Mouse (Mus musculus): ENCODE data around the gene Ablim1. TPM values are rescaled to one million over a fixed set of nuclear protein-coding genes. Genes with fewer than 3 reads are reported as not detected.

Gene Ablim1
- polyA plus RNA-seq, 1 experiment from 2014 or later = 6.1 TPM

DNA sequence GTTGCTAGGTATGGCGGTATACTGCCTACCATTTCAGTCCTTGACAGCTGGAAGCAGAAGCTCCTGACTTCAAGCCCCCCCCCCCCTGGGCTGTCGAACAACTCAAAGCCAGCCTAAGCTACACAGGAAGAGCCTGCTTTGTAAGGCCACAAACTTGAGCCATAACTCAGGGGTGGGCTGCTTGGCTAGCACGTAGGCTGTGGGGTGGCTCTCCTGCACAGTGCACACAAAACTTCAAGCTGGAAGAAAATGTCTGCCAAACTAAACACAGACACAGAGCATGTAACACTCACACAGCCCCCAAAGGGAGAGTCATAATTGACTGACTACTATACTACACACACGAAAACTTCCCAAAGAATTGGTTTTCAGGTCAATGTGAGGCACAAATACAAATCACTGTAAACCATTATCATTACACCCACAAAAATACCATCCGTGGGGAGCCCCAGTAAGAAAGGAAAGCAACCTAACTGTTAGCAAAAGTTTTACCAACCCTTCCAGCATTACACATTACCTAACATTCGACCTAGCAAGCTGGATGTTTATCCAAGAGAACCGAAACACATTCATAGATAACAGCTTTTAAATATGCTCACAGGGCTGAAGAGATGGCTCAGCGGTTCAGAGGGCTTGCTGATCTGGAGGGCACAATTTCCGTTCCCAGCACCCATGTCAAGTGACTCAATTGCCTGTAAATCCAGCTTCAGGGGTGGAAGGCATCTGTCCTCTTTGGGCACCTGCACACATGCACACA lies 61.8 kb downstream of the Ablim1 start:
- Histone ChIP-seq H3K4me2 (no peak overlapping the region), H3K9ac (no peak overlapping the region), H3K27ac (no peak overlapping the region), H3K27me3 (replicated peaks) (no peaks in the 10 kb centered on the region), H3K9me3 (replicated peaks) (no peaks in the 10 kb centered on the region), H3K4me1 (peaks cover 3% of the 10 kb centered on the region; the same call in 1 of the 2 replicates), H3K36me3 (no peaks in the 10 kb centered on the region), H3K4me3 (no peak overlapping the region)
- 47% methylated on average over 9 of the region's 9 CpGs for WGBS (ENCODE audit: insufficient replicate concordance)
- ATAC-seq = no peak

DNA sequence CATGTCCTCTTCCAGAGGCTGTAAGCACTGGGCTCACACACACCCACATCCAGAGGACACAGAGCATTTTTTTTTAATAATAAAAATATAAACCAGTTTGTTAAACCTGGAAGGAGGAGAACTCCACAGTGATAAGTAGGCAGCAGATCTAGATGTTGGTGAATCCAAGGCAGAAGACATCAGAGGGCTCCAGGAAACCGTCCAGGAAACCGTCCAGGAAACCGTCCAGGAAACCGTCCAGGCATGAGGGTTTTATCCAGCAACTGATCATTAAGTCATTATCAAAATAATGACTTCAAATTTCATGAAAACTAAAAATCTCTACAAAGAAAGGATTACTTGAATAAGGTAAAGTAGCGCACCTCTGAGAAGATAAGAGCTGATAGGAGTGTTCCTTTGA lies 65.9 kb downstream of the Ablim1 start:
- ATAC-seq = no peak
- 72% methylated on average over 5 of the region's 5 CpGs for WGBS (ENCODE audit: insufficient replicate concordance)

DNA sequence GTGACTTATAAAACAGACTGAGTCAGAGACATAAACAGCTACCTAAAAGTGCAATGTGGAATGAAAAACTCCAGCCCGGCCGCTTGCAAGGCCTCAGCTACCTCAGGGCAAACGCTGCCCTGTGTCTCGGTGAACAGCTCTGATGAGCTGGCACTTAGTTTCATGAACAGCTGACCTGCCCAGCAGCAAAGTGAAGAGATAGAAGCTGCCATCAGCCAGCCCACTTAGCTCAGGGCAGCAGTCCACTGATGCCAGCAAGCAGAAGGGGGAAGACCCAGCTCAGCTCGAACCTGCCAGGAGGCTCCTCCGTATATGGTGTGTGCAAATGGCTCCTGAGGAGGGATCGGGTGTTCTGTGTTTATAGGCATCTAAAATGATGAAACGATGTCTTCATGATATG lies 67.5 kb downstream of the Ablim1 start:
- H3K4me3 ChIP-seq = no peak overlapping the region
- no peak for ATAC-seq
- no peak overlapping the region for H3K9ac ChIP-seq
- no peak overlapping the region for H3K4me2 ChIP-seq
- no peaks in the 10 kb centered on the region for H3K4me1 ChIP-seq
- no peaks in the 10 kb centered on the region for H3K36me3 ChIP-seq
- H3K9me3 ChIP-seq (replicated peaks) = no peaks in the 10 kb centered on the region
- 76% methylated on average over 8 of the region's 8 CpGs for WGBS (ENCODE audit: insufficient replicate concordance)
- H3K27me3 ChIP-seq (replicated peaks) = no peaks in the 10 kb centered on the region
- H3K27ac ChIP-seq = no peak overlapping the region

More for the DNA sequence above, 65.9 kb downstream of the Ablim1 start:
- no peak overlapping the region for H3K4me3 ChIP-seq
- no peak overlapping the region for H3K27ac ChIP-seq
- no peaks in the 10 kb centered on the region for H3K9me3 ChIP-seq (replicated peaks)
- H3K4me1 ChIP-seq = no peaks in the 10 kb centered on the region; the same call in 1 of the 2 replicates
- no peak overlapping the region for H3K9ac ChIP-seq
- no peaks in the 10 kb centered on the region for H3K27me3 ChIP-seq (replicated peaks)
- no peak overlapping the region for H3K4me2 ChIP-seq
- no peaks in the 10 kb centered on the region for H3K36me3 ChIP-seq

DNA sequence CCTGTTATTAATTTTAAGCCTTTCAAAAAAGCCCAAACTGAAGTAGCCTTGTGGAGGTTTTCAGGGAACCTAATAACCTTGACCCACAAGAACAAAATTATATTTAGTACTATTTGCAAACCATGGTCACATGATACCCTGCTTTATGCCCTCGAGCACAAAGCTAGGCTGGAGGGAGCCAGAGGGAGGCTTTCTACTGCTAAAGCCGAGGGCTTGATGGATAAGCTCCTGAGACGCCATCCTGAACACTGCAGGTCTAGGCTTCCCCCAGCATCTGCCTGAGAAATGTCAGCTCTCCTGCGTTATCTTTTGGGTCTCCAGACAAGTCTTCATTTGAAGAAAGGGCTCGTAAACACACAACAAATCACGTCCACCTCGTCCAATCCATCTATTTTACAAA lies 70.4 kb downstream of the Ablim1 start:
- Histone ChIP-seq H3K36me3 (no peaks in the 10 kb centered on the region), H3K9ac (no peak overlapping the region), H3K27ac (no peak overlapping the region), H3K4me3 (no peak overlapping the region), H3K4me2 (no peak overlapping the region), H3K27me3 (replicated peaks) (no peaks in the 10 kb centered on the region), H3K4me1 (no peaks in the 10 kb centered on the region), H3K9me3 (replicated peaks) (no peaks in the 10 kb centered on the region)
- WGBS (ENCODE audit: insufficient replicate concordance) = 58% methylated on average over 7 of the region's 7 CpGs
- ATAC-seq = no peak

DNA sequence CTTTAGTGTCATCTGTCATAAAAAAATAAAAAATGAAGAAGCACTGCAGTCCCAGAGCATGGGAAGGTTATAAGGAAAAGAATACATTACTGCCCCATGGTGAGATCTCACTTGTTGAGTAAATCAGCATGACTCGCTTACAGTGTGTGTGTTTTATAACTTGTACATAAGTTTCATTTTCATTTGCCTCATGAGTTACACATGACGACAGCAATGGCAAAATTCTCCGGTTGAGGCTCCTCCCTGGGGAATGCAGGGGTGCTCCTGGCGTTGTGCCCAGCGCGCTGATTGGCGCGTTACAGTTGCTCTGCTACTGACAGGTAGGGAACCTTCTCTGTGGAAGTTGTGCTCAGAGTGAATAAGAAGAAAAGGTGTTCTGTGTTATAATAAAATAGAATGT lies 71.1 kb downstream of the Ablim1 start:
- 77% methylated on average over 8 of the region's 8 CpGs for WGBS (ENCODE audit: insufficient replicate concordance)
- Histone ChIP-seq H3K27me3 (replicated peaks) (no peaks in the 10 kb centered on the region), H3K9ac (no peak overlapping the region), H3K36me3 (no peaks in the 10 kb centered on the region), H3K4me1 (no peaks in the 10 kb centered on the region), H3K4me3 (no peak overlapping the region), H3K9me3 (replicated peaks) (no peaks in the 10 kb centered on the region), H3K4me2 (no peak overlapping the region), H3K27ac (no peak overlapping the region)
- ATAC-seq = no peak

DNA sequence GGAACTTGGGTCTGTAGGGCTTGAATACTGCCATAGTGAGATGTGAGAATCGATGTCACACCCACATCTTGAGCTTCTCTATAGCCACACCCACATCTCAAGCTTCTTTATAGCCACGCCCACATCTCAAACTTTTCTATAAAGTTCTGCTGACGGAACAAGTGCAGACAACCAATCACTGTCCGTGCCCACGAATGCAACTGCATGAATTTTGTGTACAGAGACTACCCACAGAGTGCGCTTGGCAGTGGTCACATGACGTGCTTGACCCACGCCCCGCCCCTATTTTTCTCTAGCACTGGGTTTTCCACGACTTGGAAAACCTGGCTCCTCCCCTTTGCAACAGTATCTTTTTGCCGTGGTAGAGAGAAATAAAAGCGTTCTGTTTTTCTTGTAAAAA lies 71.5 kb downstream of the Ablim1 start:
- no peaks in the 10 kb centered on the region for H3K36me3 ChIP-seq
- ATAC-seq = no peak
- no peak overlapping the region for H3K9ac ChIP-seq
- no peaks in the 10 kb centered on the region for H3K4me1 ChIP-seq
- H3K9me3 ChIP-seq (replicated peaks) = no peaks in the 10 kb centered on the region
- H3K27me3 ChIP-seq (replicated peaks) = no peaks in the 10 kb centered on the region
- no peak overlapping the region for H3K4me3 ChIP-seq
- H3K27ac ChIP-seq = no peak overlapping the region
- 68% methylated on average over 12 of the region's 12 CpGs for WGBS (ENCODE audit: insufficient replicate concordance)
- H3K4me2 ChIP-seq = no peak overlapping the region

DNA sequence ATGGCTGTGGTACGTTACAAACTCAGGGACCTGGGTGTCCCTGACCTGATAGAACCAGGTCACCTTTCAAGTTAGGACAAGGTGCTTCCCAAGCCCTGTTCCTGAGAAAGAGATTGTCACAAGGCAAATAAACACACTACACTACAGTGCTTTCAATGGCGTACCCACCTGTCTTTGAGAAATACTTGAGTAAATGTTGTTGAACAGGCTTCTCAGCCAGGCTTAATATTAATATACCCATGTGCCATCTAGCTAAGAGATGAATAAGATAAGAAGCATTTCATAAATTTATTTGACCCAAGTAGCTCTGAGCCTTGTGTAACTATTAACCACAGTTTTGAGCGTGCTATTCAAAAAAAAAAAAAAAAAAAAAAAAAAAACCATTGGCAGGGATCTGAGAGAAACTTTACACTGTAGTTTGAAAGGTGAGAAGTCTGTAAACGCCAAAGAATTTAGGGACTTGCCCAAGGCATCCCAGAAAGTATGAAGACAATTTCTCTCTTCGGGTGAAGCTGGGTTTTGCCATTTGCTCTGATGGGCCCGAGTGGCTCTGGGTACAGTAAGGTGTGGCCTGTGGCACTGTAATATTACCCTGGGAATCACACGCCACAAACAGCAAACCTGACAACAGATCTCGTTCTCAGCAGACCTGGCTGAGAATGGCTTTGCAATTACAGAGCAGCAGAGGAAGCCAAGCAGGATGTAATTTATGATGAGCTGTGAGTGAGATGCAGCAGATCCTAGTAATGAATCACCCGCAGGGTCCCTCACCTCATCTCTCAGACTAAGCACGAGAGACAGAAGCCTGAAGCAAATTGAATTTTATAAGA lies 73.1 kb downstream of the Ablim1 start:
- Histone ChIP-seq H3K4me2 (no peak overlapping the region), H3K36me3 (no peaks in the 10 kb centered on the region), H3K4me3 (no peak overlapping the region), H3K27ac (no peak overlapping the region), H3K9me3 (replicated peaks) (no peaks in the 10 kb centered on the region), H3K27me3 (replicated peaks) (no peaks in the 10 kb centered on the region), H3K4me1 (no peaks in the 10 kb centered on the region), H3K9ac (no peak overlapping the region)
- 53% methylated on average over 10 of the region's 10 CpGs for WGBS (ENCODE audit: insufficient replicate concordance)
- ATAC-seq = no peak

DNA sequence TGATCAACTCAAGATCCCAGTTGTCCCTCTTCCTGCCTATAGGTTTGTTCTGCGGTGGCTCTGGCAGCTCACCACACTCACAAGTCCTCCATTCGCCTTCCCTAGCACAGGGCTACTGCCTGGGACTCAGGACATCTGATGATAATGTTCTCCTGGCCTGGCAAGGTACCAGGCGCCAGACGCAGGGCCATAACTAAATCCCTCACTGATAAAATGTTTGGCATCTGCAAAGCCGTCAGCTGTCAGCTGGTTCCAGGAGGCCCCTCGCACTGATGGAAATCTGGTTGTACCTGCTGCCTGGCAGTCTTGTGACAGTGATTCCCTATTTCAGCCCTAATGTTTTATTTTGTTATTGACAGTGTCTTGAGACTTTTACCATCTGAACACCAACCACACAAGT lies 74.5 kb downstream of the Ablim1 start:
- Histone ChIP-seq H3K4me2 (no peak overlapping the region), H3K4me1 (no peaks in the 10 kb centered on the region), H3K9ac (no peak overlapping the region), H3K9me3 (replicated peaks) (no peaks in the 10 kb centered on the region), H3K27me3 (replicated peaks) (no peaks in the 10 kb centered on the region), H3K27ac (no peak overlapping the region), H3K4me3 (no peak overlapping the region), H3K36me3 (no peaks in the 10 kb centered on the region)
- WGBS (ENCODE audit: insufficient replicate concordance) = 51% methylated on average over 6 of the region's 6 CpGs
- ATAC-seq = no peak

DNA sequence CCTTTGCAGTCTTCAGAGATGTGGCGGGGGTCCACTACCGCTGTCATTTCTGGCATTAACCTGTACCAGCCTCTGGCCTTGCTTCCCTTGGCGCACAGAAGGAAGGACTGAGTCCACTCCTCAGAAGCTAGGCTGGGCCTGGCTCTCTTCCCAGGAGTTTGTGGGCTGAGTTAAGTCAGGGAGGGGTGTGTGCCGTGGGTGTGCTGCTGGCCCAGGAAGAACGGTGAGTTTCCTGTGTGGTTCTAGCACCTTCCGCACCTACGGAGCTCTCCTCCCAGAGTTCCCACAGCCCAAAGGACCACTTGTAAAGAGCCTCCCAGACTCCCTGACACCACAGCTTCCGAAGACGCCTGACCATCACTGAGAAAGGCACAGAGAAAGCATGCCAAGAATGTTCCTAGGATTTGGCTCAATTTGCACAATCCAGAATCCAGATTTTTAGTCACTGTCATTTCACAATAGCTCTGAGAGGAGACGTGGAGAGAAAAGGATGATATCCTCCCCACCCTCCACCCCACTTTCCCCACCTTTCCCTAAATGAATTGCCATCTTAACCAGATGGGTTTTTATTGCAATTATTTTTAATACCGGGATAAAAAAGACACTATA lies 75.4 kb downstream of the Ablim1 start:
- H3K9ac ChIP-seq = no peak overlapping the region
- H3K4me1 ChIP-seq = no peaks in the 10 kb centered on the region
- H3K27ac ChIP-seq = no peak overlapping the region
- no peaks in the 10 kb centered on the region for H3K36me3 ChIP-seq
- ATAC-seq = no peak
- H3K27me3 ChIP-seq (replicated peaks) = no peaks in the 10 kb centered on the region
- H3K9me3 ChIP-seq (replicated peaks) = no peaks in the 10 kb centered on the region
- H3K4me2 ChIP-seq = no peak overlapping the region
- no peak overlapping the region for H3K4me3 ChIP-seq
- WGBS (ENCODE audit: insufficient replicate concordance) = 62% methylated on average over 11 of the region's 11 CpGs

DNA sequence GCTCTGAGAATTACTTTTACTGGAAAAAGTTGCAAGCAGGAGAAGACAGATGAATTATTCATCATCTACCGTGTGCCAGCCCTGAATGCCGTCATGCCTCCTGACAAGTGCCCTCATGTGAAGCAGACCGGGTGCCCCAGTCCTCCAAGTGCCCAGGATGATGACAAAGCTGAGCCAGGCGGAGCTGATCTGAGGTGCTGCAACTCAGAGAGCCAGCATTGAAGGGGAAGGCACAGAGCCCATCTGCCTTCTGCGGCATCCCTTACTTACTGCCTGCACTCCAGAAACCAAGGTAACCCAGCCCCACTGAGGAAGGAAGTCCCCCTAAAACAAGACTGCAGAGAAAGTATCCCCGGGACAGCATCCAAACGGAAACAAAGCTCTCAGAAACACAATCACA lies 76.3 kb downstream of the Ablim1 start:
- no peak overlapping the region for H3K4me2 ChIP-seq
- no peaks in the 10 kb centered on the region for H3K9me3 ChIP-seq (replicated peaks)
- no peaks in the 10 kb centered on the region for H3K36me3 ChIP-seq
- H3K4me1 ChIP-seq = no peaks in the 10 kb centered on the region
- H3K4me3 ChIP-seq = no peak overlapping the region
- 74% methylated on average over 7 of the region's 7 CpGs for WGBS (ENCODE audit: insufficient replicate concordance)
- H3K27ac ChIP-seq = no peak overlapping the region
- no peaks in the 10 kb centered on the region for H3K27me3 ChIP-seq (replicated peaks)
- H3K9ac ChIP-seq = no peak overlapping the region
- no peak for ATAC-seq

DNA sequence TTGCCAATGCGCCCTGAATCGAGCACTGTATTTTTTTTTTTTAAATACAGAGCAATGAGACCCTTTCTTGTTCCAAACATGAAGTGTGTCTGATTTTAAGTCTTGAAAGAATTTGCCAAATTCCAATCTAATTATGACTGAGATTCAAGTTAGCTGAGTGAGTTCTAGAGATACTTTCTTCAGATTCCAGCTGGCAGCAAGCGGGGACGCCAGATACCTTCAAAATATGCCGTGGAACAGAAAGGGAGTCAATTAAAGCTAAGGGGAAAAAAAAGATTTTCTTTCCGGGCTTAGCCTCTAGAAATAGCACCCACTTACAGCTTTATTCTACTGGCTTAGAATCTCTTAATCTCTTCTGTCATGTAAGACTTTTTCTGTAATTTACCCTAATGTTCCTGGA lies 77.2 kb downstream of the Ablim1 start:
- H3K4me1 ChIP-seq = no peaks in the 10 kb centered on the region
- no peak overlapping the region for H3K4me2 ChIP-seq
- H3K4me3 ChIP-seq = no peak overlapping the region
- ATAC-seq = no peak
- no peaks in the 10 kb centered on the region for H3K27me3 ChIP-seq (replicated peaks)
- no peaks in the 10 kb centered on the region for H3K36me3 ChIP-seq
- no peak overlapping the region for H3K9ac ChIP-seq
- no peaks in the 10 kb centered on the region for H3K9me3 ChIP-seq (replicated peaks)
- WGBS (ENCODE audit: insufficient replicate concordance) = 73% methylated on average over 6 of the region's 6 CpGs
- no peak overlapping the region for H3K27ac ChIP-seq

DNA sequence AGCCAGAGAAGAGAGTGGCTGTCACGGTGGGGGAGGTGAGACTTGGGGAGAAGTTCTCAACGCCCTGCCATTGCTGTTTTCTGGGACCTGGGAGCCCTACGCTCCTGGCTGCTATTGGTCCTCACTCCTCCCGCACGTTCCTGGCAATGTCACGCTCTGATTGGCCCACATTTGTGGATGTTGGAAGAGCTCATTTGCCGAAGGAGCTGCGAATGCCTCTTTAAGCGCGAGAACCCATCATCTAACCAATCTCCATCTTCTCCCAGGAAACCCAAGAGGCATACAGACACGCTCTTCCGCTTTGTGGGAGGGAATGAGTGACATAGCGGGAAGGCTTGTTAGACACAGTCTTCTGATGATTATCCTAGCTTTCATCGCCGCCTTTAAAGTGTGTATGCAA lies 78.1 kb downstream of the Ablim1 start:
- no peaks in the 10 kb centered on the region for H3K9me3 ChIP-seq (replicated peaks)
- ATAC-seq = no peak
- WGBS (ENCODE audit: insufficient replicate concordance) = 64% methylated on average over 15 of the region's 15 CpGs
- H3K4me2 ChIP-seq = no peak overlapping the region
- H3K9ac ChIP-seq = no peak overlapping the region
- H3K27me3 ChIP-seq (replicated peaks) = no peaks in the 10 kb centered on the region
- no peaks in the 10 kb centered on the region for H3K36me3 ChIP-seq
- H3K27ac ChIP-seq = no peak overlapping the region
- no peak overlapping the region for H3K4me3 ChIP-seq
- H3K4me1 ChIP-seq = no peaks in the 10 kb centered on the region

Measured in liver, embryonic 12.5 days (tissue).